Comparison of ENCODE assay signal across 18 mouse cellular contexts in genomic region chr3:145156883-145157282, GRCm38 (mm10). TPM values are rescaled to one million over a fixed set of nuclear protein-coding genes. Genes with fewer than 3 reads are reported as not detected.
DNase-seq lines count a peak whose midpoint lies in the region; ATAC-seq and TF ChIP-seq lines count a peak whose summit lies in the region.
"Had no signal": no experiment of that assay in that cellular context is flagged by ENCODE, and none has a peak within 500 bp of the region (broad histone marks: within the 10 kb centered on the region; RNA-seq: fewer than 3 reads in every experiment).

No protein-coding gene starts in this region.

- no peaks in the 10 kb centered on the region for H3K9me3 ChIP-seq in embryonic facial prominence, embryonic 14.5 days (ENCODE audit: control insufficient read depth, low read length)
- peaks cover 13% of the 10 kb centered on the region; the same call in 1 of the 2 replicates for H3K9me3 ChIP-seq in limb, embryonic 13.5 days
- no peaks in the 10 kb centered on the region for H3K9me3 ChIP-seq in hindbrain, embryonic 14.5 days (ENCODE audit: control insufficient read depth, low read length)
- H3K9me3 ChIP-seq: kidney, embryonic 15.5 days; liver, embryonic 15.5 days had no signal

- peaks cover 14% of the 10 kb centered on the region for H3K36me3 ChIP-seq in embryonic facial prominence, embryonic 14.5 days (ENCODE audit: control insufficient read depth, insufficient read depth, low read length)
- peaks cover 15% of the 10 kb centered on the region; the same call in 1 of the 2 replicates for H3K36me3 ChIP-seq in limb, embryonic 13.5 days
- H3K36me3 ChIP-seq in hindbrain, embryonic 14.5 days (replicated peaks; ENCODE audit: control insufficient read depth, insufficient read depth), result peaks cover 16% of the 10 kb centered on the region
- H3K36me3 ChIP-seq: liver, embryonic 15.5 days had no signal

- H3K27ac ChIP-seq in gastrocnemius, adult 2 months, result peak overlapping the region; percentile 71
- peak overlapping the region; percentile 67 for H3K27ac ChIP-seq in embryonic facial prominence, embryonic 14.5 days (replicated peaks; ENCODE audit: low read depth, low read length)
- H3K27ac ChIP-seq in limb, embryonic 13.5 days, result no peak overlapping the region
- H3K27ac ChIP-seq in hindbrain, embryonic 14.5 days, result no peak overlapping the region
- H3K27ac ChIP-seq: kidney, embryonic 15.5 days; liver, embryonic 15.5 days had no signal

- H3K9ac ChIP-seq in embryonic facial prominence, embryonic 14.5 days (ENCODE audit: low read depth, low read length), result no peak overlapping the region
- no peak overlapping the region for H3K9ac ChIP-seq in limb, embryonic 13.5 days
- no peak overlapping the region for H3K9ac ChIP-seq in hindbrain, embryonic 14.5 days
- H3K9ac ChIP-seq: kidney, embryonic 15.5 days; liver, embryonic 15.5 days had no signal

- no peak for TF ChIP-seq CTCF in gastrocnemius, adult 2 months (IDR thresholded peaks at IDR 0.05)

- intact Hi-C loops in gastrocnemius, adult 2 months (cut with DNase I), result loop anchor here (10.0 kb wide), 2 partner anchors 138 to 178 kb away; partner anchors contain the start of gene Col24a1
- intact Hi-C loops in gastrocnemius, postnatal 14 days (cut with DNase I; ENCODE audit: low total_unique reads), result no loop called here

- ATAC-seq in embryonic facial prominence, embryonic 14.5 days (ENCODE audit: low read depth), result peak; percentile 70
- 0 out of 2 replicates have a peak, but pooled peaks have one; percentile 19 for ATAC-seq in limb, embryonic 13.5 days (ENCODE audit: low FRiP score, low read depth)
- no peak for ATAC-seq in activated CD4-positive, CD25-positive, alpha-beta regulatory T cell, adult 4 months
- no peak for ATAC-seq in hindbrain, embryonic 14.5 days (ENCODE audit: low FRiP score)
- ATAC-seq: forebrain, embryonic 16.5 days had no signal

- 0 out of 2 replicates have a peak, but pooled peaks cover 4% of the 10 kb centered on the region for H3K4me1 ChIP-seq in embryonic facial prominence, embryonic 14.5 days (ENCODE audit: control insufficient read depth, insufficient read depth, low read length)
- no peaks in the 10 kb centered on the region for H3K4me1 ChIP-seq in limb, embryonic 13.5 days
- no peaks in the 10 kb centered on the region for H3K4me1 ChIP-seq in hindbrain, embryonic 14.5 days (replicated peaks; ENCODE audit: control insufficient read depth, insufficient read depth, low read length)
- H3K4me1 ChIP-seq: kidney, embryonic 15.5 days; liver, embryonic 15.5 days had no signal

- H3K27me3 ChIP-seq in embryonic facial prominence, embryonic 14.5 days (replicated peaks; ENCODE audit: control insufficient read depth, insufficient read depth, low read length), result no peaks in the 10 kb centered on the region
- no peaks in the 10 kb centered on the region for H3K27me3 ChIP-seq in limb, embryonic 13.5 days
- H3K27me3 ChIP-seq in hindbrain, embryonic 14.5 days (ENCODE audit: control insufficient read depth, insufficient read depth, low read length), result no peaks in the 10 kb centered on the region
- H3K27me3 ChIP-seq: kidney, embryonic 15.5 days; liver, embryonic 15.5 days; megakaryocyte, embryonic 14.5 days had no signal

- H3K4me3 ChIP-seq in gastrocnemius, adult 2 months, result no peak overlapping the region
- no peak overlapping the region for H3K4me3 ChIP-seq in embryonic facial prominence, embryonic 14.5 days (ENCODE audit: low read depth, low read length)
- H3K4me3 ChIP-seq in limb, embryonic 13.5 days, result no peak overlapping the region
- no peak overlapping the region for H3K4me3 ChIP-seq in hindbrain, embryonic 14.5 days (replicated peaks; ENCODE audit: low read length)
- H3K4me3 ChIP-seq: kidney, embryonic 15.5 days; liver, embryonic 15.5 days; megakaryocyte, embryonic 14.5 days had no signal

- DNase-seq in gastrocnemius, adult 2 months, result peak; percentile 73
- no peak for DNase-seq in gastrocnemius, postnatal 14 days
- DNase-seq in brain, adult 2 months (ENCODE audit: low read depth, low spot score), result peak; percentile 8
- DNase-seq in embryonic facial prominence, embryonic 14.5 days (ENCODE audit: low spot score), result peak; percentile 63
- no peak for DNase-seq in hindbrain, embryonic 14.5 days (ENCODE audit: low spot score)
- DNase-seq: adrenal gland, postnatal 36 days; cerebellum, postnatal 10 days; heart, adult 18-20 months; lung, postnatal 10 days; right cerebral cortex, adult 18-20 months had no signal

- WGBS in embryonic facial prominence, embryonic 14.5 days, result 45% methylated on average over 6 of the region's 6 CpGs
- WGBS in limb, embryonic 13.5 days, result 73% methylated on average over 6 of the region's 6 CpGs
- 93% methylated on average over 6 of the region's 6 CpGs for WGBS in hindbrain, embryonic 14.5 days

- H3K4me2 ChIP-seq in embryonic facial prominence, embryonic 14.5 days (ENCODE audit: low read depth, low read length), result no peak overlapping the region
- H3K4me2 ChIP-seq in limb, embryonic 13.5 days (replicated peaks), result no peak overlapping the region
- H3K4me2 ChIP-seq in hindbrain, embryonic 14.5 days (replicated peaks), result no peak overlapping the region
- H3K4me2 ChIP-seq: kidney, embryonic 15.5 days; liver, embryonic 15.5 days had no signal

RNA-seq across cellular contexts. Expression of gene Odf2l, which starts 38.5 kb away (rescaled TPM):
- total RNA-seq in gastrocnemius, adult 2 months (2021), result 1 to 10 TPM; 7.1 to 9.9 TPM
- 1 to 10 TPM; 6.4 to 7.0 TPM for total RNA-seq in gastrocnemius, postnatal 14 days (2021)
- polyA plus RNA-seq in embryonic facial prominence, embryonic 14.5 days (2014; fragmentation: Nextera tagmentation; extraction: Ambion mirVana), result 12.6 and 16.0 TPM in 2 replicates
- 17.8 and 19.2 TPM in 2 replicates for polyA plus RNA-seq in limb, embryonic 13.5 days (2015; fragmentation: Nextera tagmentation; extraction: Ambion mirVana)
- 1 to 10 TPM; 8.8 to 9.4 TPM for polyA plus RNA-seq in activated CD4-positive, CD25-positive, alpha-beta regulatory T cell, adult 4 months (2017; shearing (Covaris generic))
- polyA plus RNA-seq in hindbrain, embryonic 14.5 days (2014; fragmentation: Nextera tagmentation; extraction: Ambion mirVana), result 11.4 and 16.1 TPM in 2 replicates

RNA-seq across cellular contexts. Expression of gene Clca2, which starts 57.6 kb away (rescaled TPM):
- under 1 TPM in 1 of 2 experiments, not detected in 1; 0.10 TPM for total RNA-seq in gastrocnemius, adult 2 months (2021)
- under 1 TPM; 0.38 to 0.64 TPM for total RNA-seq in gastrocnemius, postnatal 14 days (2021)
- polyA plus RNA-seq in embryonic facial prominence, embryonic 14.5 days (2014; fragmentation: Nextera tagmentation; extraction: Ambion mirVana), result 0.69 and 0.95 TPM in 2 replicates
- 0.53 and 0.56 TPM in 2 replicates for polyA plus RNA-seq in limb, embryonic 13.5 days (2015; fragmentation: Nextera tagmentation; extraction: Ambion mirVana)
- not detected for polyA plus RNA-seq in activated CD4-positive, CD25-positive, alpha-beta regulatory T cell, adult 4 months (2017; shearing (Covaris generic))
- 0.05 and 0.08 TPM in 2 replicates for polyA plus RNA-seq in hindbrain, embryonic 14.5 days (2014; fragmentation: Nextera tagmentation; extraction: Ambion mirVana)
- total RNA-seq: layer of hippocampus, postnatal 25 days; left cerebral cortex, postnatal 25 days had no signal
- polyA plus RNA-seq: liver, embryonic 15.5 days had no signal

Comparison
In these comparisons a context has a peak if more than half of its experiments do, and no peak if none do; other contexts are left out.
1. DNase-seq: peak in gastrocnemius, adult 2 months (single experiment), brain, adult 2 months (single experiment) and embryonic facial prominence, embryonic 14.5 days (single experiment); none in gastrocnemius, postnatal 14 days (single experiment) and hindbrain, embryonic 14.5 days (single experiment).
2. H3K27ac ChIP-seq: peak in gastrocnemius, adult 2 months (single experiment) and embryonic facial prominence, embryonic 14.5 days (single experiment); none in limb, embryonic 13.5 days (single experiment) and hindbrain, embryonic 14.5 days (single experiment).
3. ATAC-seq: peak in embryonic facial prominence, embryonic 14.5 days (single experiment) and limb, embryonic 13.5 days (single experiment); none in activated CD4-positive, CD25-positive, alpha-beta regulatory T cell, adult 4 months (single experiment) and hindbrain, embryonic 14.5 days (single experiment).